Mouse (Mus musculus) ES-E14 (cell line): ENCODE measurements around the gene Suco.

Source experiments
- HCFC1 ChIP-seq: IDR thresholded peaks from 2 replicates; pipeline ENCODE4 v1.6.1; 2012; ENCODE audit warnings: low read length, inconsistent platforms, borderline replicate concordance; ENCODE audit not compliant: insufficient read depth
- MAFK ChIP-seq: IDR thresholded peaks from 2 replicates; pipeline ENCODE4 v1.6.1; 2014; ENCODE audit warnings: mild to moderate bottlenecking, low read depth, low read length, inconsistent platforms; ENCODE audit not compliant: insufficient read depth
- ZNF384 ChIP-seq: IDR thresholded peaks from 2 replicates; pipeline ENCODE4 v1.6.1; 2012; ENCODE audit warnings: low read depth, low read length, inconsistent platforms

GRCm38 (mm10) chr1:161894553-161894952 lies 18.1 kb upstream of the Suco start:
- TF ChIP-seq HCFC1 (no peak), MAFK (no peak), ZNF384 (no peak)
